Mouse (Mus musculus) kidney, postnatal 0 days (tissue): ENCODE results near the gene Ak9. TPM values are rescaled to one million over a fixed set of nuclear protein-coding genes. Genes with fewer than 3 reads are reported as not detected.

Experiments used
- ATAC-seq: fragments of 200-750 bp; cut with Nextera tagmentation; replicated peaks from 2 replicates; pipeline ENCODE4 v1.8.0; 2017; ENCODE audit warnings: low read depth, moderate number of reproducible peaks, moderate TSS enrichment, moderate library complexity; ENCODE audit not compliant: low FRiP score
- DNase-seq: peaks from one replicate; pipeline ENCODE4 v3.0.0-alpha.2; 2016; ENCODE audit warnings: low spot score
- H3K27ac ChIP-seq: fragments of 300-500 bp; sonication (generic); 2 replicates; pipeline ENCODE4 v1.5.1; 2014; ENCODE audit warnings: mild to moderate bottlenecking
- H3K27me3 ChIP-seq: fragments of 300-500 bp; sonication (generic); 2 replicates; pipeline ENCODE4 v1.6.1; 2014; ENCODE audit warnings: low read length, mixed read lengths; ENCODE audit not compliant: insufficient read depth
- H3K36me3 ChIP-seq: fragments of 300-500 bp; sonication (generic); 2 replicates; pipeline ENCODE4 v1.6.1; 2014; ENCODE audit warnings: low read length, mixed read lengths; ENCODE audit not compliant: insufficient read depth
- H3K4me1 ChIP-seq: fragments of 300-500 bp; sonication (generic); replicated peaks from 2 replicates; pipeline ENCODE4 v1.6.1; 2014; ENCODE audit warnings: antibody characterized with exemption, low read length, mixed read lengths; ENCODE audit not compliant: insufficient read depth
- H3K4me2 ChIP-seq: fragments of 300-500 bp; sonication (generic); 2 replicates; pipeline ENCODE4 v1.6.1; 2014; ENCODE audit warnings: mild to moderate bottlenecking, low read length, moderate library complexity, mixed read lengths
- H3K4me3 ChIP-seq: fragments of 300-500 bp; sonication (generic); replicated peaks from 2 replicates; pipeline ENCODE4 v1.5.1; 2014; ENCODE audit warnings: low read depth, low read length
- H3K9ac ChIP-seq: fragments of 300-500 bp; sonication (generic); 2 replicates; pipeline ENCODE4 v1.6.1; 2014; ENCODE audit warnings: low read depth, low read length
- H3K9me3 ChIP-seq: fragments of 300-500 bp; sonication (generic); replicated peaks from 2 replicates; pipeline ENCODE4 v1.6.1; 2016; ENCODE audit warnings: low read length, inconsistent platforms, mixed read lengths
- CTCF ChIP-seq: IDR thresholded peaks from 2 replicates; pipeline ENCODE4 v1.5.1; 2016; ENCODE audit warnings: antibody characterized with exemption, low read depth, mild to moderate bottlenecking, moderate library complexity
- WGBS: fragments of 180-500 bp; shearing (Covaris S2); extraction: QIAGEN DNeasy Blood & Tissue Kit; methylation state at CpG from one replicate; pipeline ENCODE4 v1.1.7; 2014; 5-methylcytosine and 5-hydroxymethylcytosine counted together
- polyA plus RNA-seq: library from polyadenylated mRNA; unstranded; fragments of >200 nt; fragmentation: Nextera tagmentation; extraction: Ambion mirVana; gene quantifications from 2 replicates; pipeline ENCODE4 v1.2.1, GENCODE M21; 2015

The Ak9 gene
- polyA plus RNA-seq, 1 experiment from 2014 or later, result 0.05 TPM

- no peaks in the 10 kb centered on the region for H3K27me3 ChIP-seq
- 75% methylated on average over 33 of the region's 33 CpGs for WGBS
- no peak overlapping the region for H3K4me2 ChIP-seq
- peaks cover 4% of the 10 kb centered on the region for H3K4me1 ChIP-seq
- DNase-seq (no peak), ATAC-seq (no peak)
- no peak overlapping the region for H3K4me3 ChIP-seq
- TF ChIP-seq CTCF, result no peak
- H3K36me3 ChIP-seq, result peaks cover 21% of the 10 kb centered on the region; the same call in 1 of the 2 replicates
- H3K9me3 ChIP-seq, result no peaks in the 10 kb centered on the region
- H3K27ac ChIP-seq, result no peak overlapping the region
- H3K9ac ChIP-seq, result no peak overlapping the region
Observed at GRCm38 (mm10) chr10:41480938-41481880, 177.4 kb downstream of the Ak9 start.

GRCm38 (mm10) chr10:41482446-41482845 lies 178.7 kb downstream of the Ak9 start:
- no peak overlapping the region for H3K4me3 ChIP-seq
- ATAC-seq (no peak), DNase-seq (no peak)
- H3K27me3 ChIP-seq, result no peaks in the 10 kb centered on the region
- H3K36me3 ChIP-seq, result peaks cover 30% of the 10 kb centered on the region
- H3K9ac ChIP-seq, result no peak overlapping the region
- no peak overlapping the region for H3K4me2 ChIP-seq
- no peaks in the 10 kb centered on the region for H3K9me3 ChIP-seq
- H3K27ac ChIP-seq, result no peak overlapping the region
- 90% methylated on average over 7 of the region's 7 CpGs for WGBS
- peaks cover 3% of the 10 kb centered on the region; the same call in 1 of the 2 replicates for H3K4me1 ChIP-seq
- TF ChIP-seq CTCF, result no peak

Other genes with a start within 250 kb of the Ak9 start
- not detected in 2 replicates for gene Gpr6, start 231.7 kb upstream of the Ak9 start, polyA plus RNA-seq
- 14.9 and 16.8 TPM in 2 replicates for gene Fig4, start 720 bp upstream of the Ak9 start, polyA plus RNA-seq
- gene Zbtb24, start 146.4 kb downstream of the Ak9 start, polyA plus RNA-seq, result 16.9 and 18.4 TPM in 2 replicates
- gene Mical1, start 172.3 kb downstream of the Ak9 start, polyA plus RNA-seq, result 19.6 and 19.9 TPM in 2 replicates
- gene Smpd2, start 186.4 kb downstream of the Ak9 start, polyA plus RNA-seq, result 70.4 and 79.8 TPM in 2 replicates
- gene Ppil6, start 186.5 kb downstream of the Ak9 start, polyA plus RNA-seq, result 3.3 and 4.6 TPM in 2 replicates
- gene Cd164, start 215.4 kb downstream of the Ak9 start, polyA plus RNA-seq, result 184 and 193 TPM in 2 replicates